Mouse (Mus musculus) limb, embryonic 13.5 days (tissue): ENCODE results near the gene Rragd. TPM values are rescaled to one million over a fixed set of nuclear protein-coding genes. Genes with fewer than 3 reads are reported as not detected.

Experiments used
- polyA plus RNA-seq: library from polyadenylated mRNA; unstranded; fragments of >200 nt; fragmentation: Nextera tagmentation; extraction: Ambion mirVana; gene quantifications from 2 replicates; pipeline ENCODE4 v1.2.1, GENCODE M21; 2015

The Rragd gene
- polyA plus RNA-seq, 1 experiment from 2014 or later, result 18.4 TPM

Other genes starting within 250 kb of the Rragd start
- gene Lyrm2, start 182.8 kb upstream of the Rragd start, polyA plus RNA-seq, result 135 and 142 TPM in 2 replicates
- 11.3 and 12.7 TPM in 2 replicates for gene Ankrd6, start 32.2 kb upstream of the Rragd start, polyA plus RNA-seq
- 38.7 and 39.9 TPM in 2 replicates for gene Ube2j1, start 48.4 kb downstream of the Rragd start, polyA plus RNA-seq
- 0.20 and 0.27 TPM in 2 replicates for gene Gabrr2, start 80.0 kb downstream of the Rragd start, polyA plus RNA-seq
- gene Gabrr1, start 149.5 kb downstream of the Rragd start, polyA plus RNA-seq, result not detected in 2 replicates
- 0.88 and 1.5 TPM in 2 replicates for gene Pm20d2, start 206.7 kb downstream of the Rragd start, polyA plus RNA-seq
- 19.6 and 19.8 TPM in 2 replicates for gene Srsf12, start 226.0 kb downstream of the Rragd start, polyA plus RNA-seq